Comparison of ENCODE assay signal across 8 mouse cellular contexts in genomic region chr9:57638651-57639459, GRCm38 (mm10). TPM values are rescaled to one million over a fixed set of nuclear protein-coding genes. Genes with fewer than 3 reads are reported as not detected.
DNase-seq lines count a peak whose midpoint lies in the region; ATAC-seq lines count a peak whose summit lies in the region.

No protein-coding gene starts in this region.

- H3K9me3 ChIP-seq in neural tube, embryonic 11.5 days (ENCODE audit: control insufficient read depth, low read length), result no peaks in the 10 kb centered on the region
- H3K9me3 ChIP-seq in heart, embryonic 13.5 days, result no peaks in the 10 kb centered on the region
- no peaks in the 10 kb centered on the region for H3K9me3 ChIP-seq in stomach, embryonic 14.5 days (ENCODE audit: control insufficient read depth, low read depth, low read length)

- DNase-seq in neural tube, embryonic 11.5 days (ENCODE audit: low spot score), result no peak
- DNase-seq in neural tube, embryonic 10.5 days (ENCODE audit: extremely low spot score, low spot score), result no peak
- peak; percentile 82 for DNase-seq in kidney, postnatal 10 days
- peak; percentile 87 for DNase-seq in lung, postnatal 36 days
- DNase-seq in gastrocnemius, postnatal 4 days (ENCODE audit: low spot score in 2 of 2), result no peak
- DNase-seq in embryo, embryonic 10.5 days (ENCODE audit: low spot score), result no peak

- no peak overlapping the region for H3K4me2 ChIP-seq in neural tube, embryonic 11.5 days (ENCODE audit: low read depth)
- peak overlapping the region; percentile 52 for H3K4me2 ChIP-seq in heart, embryonic 13.5 days
- peak overlapping the region; percentile 41 for H3K4me2 ChIP-seq in stomach, embryonic 14.5 days (replicated peaks; ENCODE audit: low read depth, low read length)

- no peak overlapping the region for H3K27ac ChIP-seq in neural tube, embryonic 11.5 days (ENCODE audit: low read depth, low read length)
- H3K27ac ChIP-seq in heart, embryonic 13.5 days (replicated peaks), result peak overlapping the region; percentile 94
- peak overlapping the region; percentile 87 for H3K27ac ChIP-seq in stomach, embryonic 14.5 days (ENCODE audit: low read length)

- H3K9ac ChIP-seq in neural tube, embryonic 11.5 days (ENCODE audit: low read length), result peak overlapping the region; percentile 3; the same call in 1 of the 2 replicates
- peak overlapping the region; percentile 65 for H3K9ac ChIP-seq in heart, embryonic 13.5 days
- peak overlapping the region; percentile 28; the same call in 1 of the 2 replicates for H3K9ac ChIP-seq in stomach, embryonic 14.5 days (replicated peaks; ENCODE audit: low read depth, low read length)

- H3K36me3 ChIP-seq in neural tube, embryonic 11.5 days (ENCODE audit: control insufficient read depth, insufficient read depth, low read length), result no peaks in the 10 kb centered on the region
- H3K36me3 ChIP-seq in heart, embryonic 13.5 days, result peaks cover 14% of the 10 kb centered on the region
- H3K36me3 ChIP-seq in stomach, embryonic 14.5 days (ENCODE audit: control insufficient read depth, insufficient read depth, low read length), result no peaks in the 10 kb centered on the region

- 42% methylated on average over 8 of the region's 8 CpGs for WGBS in neural tube, embryonic 11.5 days
- WGBS in heart, embryonic 13.5 days, result 40% methylated on average over 8 of the region's 8 CpGs
- WGBS in stomach, embryonic 14.5 days, result 35% methylated on average over 8 of the region's 8 CpGs

- H3K27me3 ChIP-seq in neural tube, embryonic 11.5 days (ENCODE audit: control insufficient read depth, insufficient read depth, low read length), result no peaks in the 10 kb centered on the region
- H3K27me3 ChIP-seq in heart, embryonic 13.5 days (replicated peaks), result no peaks in the 10 kb centered on the region
- no peaks in the 10 kb centered on the region for H3K27me3 ChIP-seq in stomach, embryonic 14.5 days (ENCODE audit: control insufficient read depth, insufficient read depth, low read length)

- no peak overlapping the region for H3K4me3 ChIP-seq in neural tube, embryonic 11.5 days (ENCODE audit: low read depth, low read length)
- H3K4me3 ChIP-seq in heart, embryonic 13.5 days, result peak overlapping the region; percentile 8; the same call in 1 of the 2 replicates
- no peak overlapping the region for H3K4me3 ChIP-seq in stomach, embryonic 14.5 days (ENCODE audit: low read depth, low read length)

- H3K4me1 ChIP-seq in neural tube, embryonic 11.5 days (ENCODE audit: control insufficient read depth, insufficient read depth, low read length), result peaks cover 35% of the 10 kb centered on the region
- H3K4me1 ChIP-seq in heart, embryonic 13.5 days, result peaks cover 80% of the 10 kb centered on the region
- peaks cover 68% of the 10 kb centered on the region for H3K4me1 ChIP-seq in stomach, embryonic 14.5 days (ENCODE audit: control insufficient read depth, insufficient read depth, low read length)

- no peak for ATAC-seq in neural tube, embryonic 11.5 days (ENCODE audit: insufficient read depth, low FRiP score, low TSS enrichment)
- 0 out of 2 replicates have a peak, but pooled peaks have one; percentile 26 for ATAC-seq in heart, embryonic 13.5 days (ENCODE audit: extremely low read depth, insufficient number of reproducible peaks, low FRiP score, low TSS enrichment)
- ATAC-seq in stomach, embryonic 14.5 days (ENCODE audit: insufficient number of reproducible peaks, insufficient read depth, low FRiP score, low read depth), result peak; percentile 75

RNA-seq across cellular contexts. Expression of gene Csk, which starts 14.6 kb away (rescaled TPM):
- 29.9 and 35.2 TPM in 2 replicates for polyA plus RNA-seq in neural tube, embryonic 11.5 days (2014; fragmentation: Nextera tagmentation; extraction: Ambion mirVana)
- polyA plus RNA-seq in heart, embryonic 13.5 days (2015; fragmentation: Nextera tagmentation; extraction: Ambion mirVana), result 16.3 and 17.2 TPM in 2 replicates
- polyA plus RNA-seq in stomach, embryonic 14.5 days (2014; fragmentation: Nextera tagmentation; extraction: Ambion mirVana), result 29.1 and 30.9 TPM in 2 replicates
- total RNA-seq in gastrocnemius, postnatal 4 days (2021), result 10 to 100 TPM; 39.5 to 42.9 TPM

RNA-seq across cellular contexts. Expression of gene Lman1l, which starts 18.3 kb away (rescaled TPM):
- polyA plus RNA-seq in neural tube, embryonic 11.5 days (2014; fragmentation: Nextera tagmentation; extraction: Ambion mirVana), result not detected in 2 replicates
- not detected in 2 replicates for polyA plus RNA-seq in heart, embryonic 13.5 days (2015; fragmentation: Nextera tagmentation; extraction: Ambion mirVana)
- not detected in 2 replicates for polyA plus RNA-seq in stomach, embryonic 14.5 days (2014; fragmentation: Nextera tagmentation; extraction: Ambion mirVana)
- not detected for total RNA-seq in gastrocnemius, postnatal 4 days (2021)

RNA-seq across cellular contexts. Expression of gene Cplx3, which starts 32.8 kb away (rescaled TPM):
- polyA plus RNA-seq in neural tube, embryonic 11.5 days (2014; fragmentation: Nextera tagmentation; extraction: Ambion mirVana), result 0.42 TPM in 1 of 2 replicates, not detected in the other
- not detected in 2 replicates for polyA plus RNA-seq in heart, embryonic 13.5 days (2015; fragmentation: Nextera tagmentation; extraction: Ambion mirVana)
- not detected in 2 replicates for polyA plus RNA-seq in stomach, embryonic 14.5 days (2014; fragmentation: Nextera tagmentation; extraction: Ambion mirVana)
- total RNA-seq in gastrocnemius, postnatal 4 days (2021), result not detected

RNA-seq across cellular contexts. Expression of gene Cyp1a2, which starts 44.6 kb away (rescaled TPM):
- polyA plus RNA-seq in neural tube, embryonic 11.5 days (2014; fragmentation: Nextera tagmentation; extraction: Ambion mirVana), result not detected in 2 replicates
- not detected in 2 replicates for polyA plus RNA-seq in heart, embryonic 13.5 days (2015; fragmentation: Nextera tagmentation; extraction: Ambion mirVana)
- not detected in 2 replicates for polyA plus RNA-seq in stomach, embryonic 14.5 days (2014; fragmentation: Nextera tagmentation; extraction: Ambion mirVana)
- total RNA-seq in gastrocnemius, postnatal 4 days (2021), result under 1 TPM in 1 of 2 experiments, not detected in 1; 0.16 TPM

RNA-seq across cellular contexts. Expression of gene Cyp1a1, which starts 48.9 kb away (rescaled TPM):
- not detected in 2 replicates for polyA plus RNA-seq in neural tube, embryonic 11.5 days (2014; fragmentation: Nextera tagmentation; extraction: Ambion mirVana)
- polyA plus RNA-seq in heart, embryonic 13.5 days (2015; fragmentation: Nextera tagmentation; extraction: Ambion mirVana), result not detected in 2 replicates
- not detected in 2 replicates for polyA plus RNA-seq in stomach, embryonic 14.5 days (2014; fragmentation: Nextera tagmentation; extraction: Ambion mirVana)
- not detected for total RNA-seq in gastrocnemius, postnatal 4 days (2021)

Comparison
In these comparisons a context has a peak if more than half of its experiments do, and no peak if none do; other contexts are left out.
1. DNase-seq: peak in kidney, postnatal 10 days (single experiment) and lung, postnatal 36 days (single experiment); none in neural tube, embryonic 11.5 days (single experiment), neural tube, embryonic 10.5 days (single experiment), gastrocnemius, postnatal 4 days (0 of 2) and embryo, embryonic 10.5 days (single experiment).
2. H3K9ac ChIP-seq: peak in every context shown above with its lines; median percentile 65 in heart, embryonic 13.5 days; 28 in stomach, embryonic 14.5 days; 3 in neural tube, embryonic 11.5 days.